In genomic region chr1:62773105-62773920, GRCm38 (mm10) we compare ENCODE assay signal across 14 mouse cellular contexts.
A peak's percentile ranks its signal among the peaks of the same experiment; 100 is the strongest.
DNase-seq lines count a peak whose midpoint lies in the region; ATAC-seq lines count a peak whose summit lies in the region.
"Had no signal": no experiment of that assay in that cellular context is flagged by ENCODE, and none has a peak within 500 bp of the region (broad histone marks: within the 10 kb centered on the region; RNA-seq: fewer than 3 reads in every experiment).

No protein-coding gene starts in this region.

- ATAC-seq in intestine, embryonic 15.5 days, result peak; percentile 25; the same call in 1 of the 2 replicates
- ATAC-seq in intestine, embryonic 16.5 days, result no peak
- ATAC-seq in common myeloid progenitor, adult 5-6 weeks (replicated peaks; ENCODE audit: low read depth, poor library complexity, severe bottlenecking), result peak; percentile 48
- peak; percentile 88 for ATAC-seq in liver, embryonic 15.5 days (ENCODE audit: insufficient read depth)
- ATAC-seq in stomach, embryonic 14.5 days (ENCODE audit: insufficient number of reproducible peaks, insufficient read depth, low FRiP score, low read depth), result peak; percentile 37; the same call in 1 of the 2 replicates
- ATAC-seq: midbrain, embryonic 13.5 days had no signal

- no peaks in the 10 kb centered on the region for H3K9me3 ChIP-seq in intestine, embryonic 15.5 days
- no peaks in the 10 kb centered on the region for H3K9me3 ChIP-seq in intestine, embryonic 16.5 days (ENCODE audit: control insufficient read depth, low read length)
- no peaks in the 10 kb centered on the region for H3K9me3 ChIP-seq in liver, embryonic 15.5 days (replicated peaks)
- no peaks in the 10 kb centered on the region for H3K9me3 ChIP-seq in stomach, embryonic 14.5 days (ENCODE audit: control insufficient read depth, low read depth, low read length)
- H3K9me3 ChIP-seq: midbrain, embryonic 13.5 days had no signal

- no peaks in the 10 kb centered on the region for H3K27me3 ChIP-seq in intestine, embryonic 15.5 days (replicated peaks)
- H3K27me3 ChIP-seq in intestine, embryonic 16.5 days (replicated peaks; ENCODE audit: control insufficient read depth, insufficient read depth, low read length), result no peaks in the 10 kb centered on the region
- no peaks in the 10 kb centered on the region for H3K27me3 ChIP-seq in liver, embryonic 15.5 days
- H3K27me3 ChIP-seq in stomach, embryonic 14.5 days (ENCODE audit: control insufficient read depth, insufficient read depth, low read length), result no peaks in the 10 kb centered on the region

- H3K4me1 ChIP-seq in intestine, embryonic 15.5 days (replicated peaks), result peaks cover 16% of the 10 kb centered on the region
- H3K4me1 ChIP-seq in intestine, embryonic 16.5 days (ENCODE audit: control insufficient read depth, insufficient read depth, low read length), result peaks cover 12% of the 10 kb centered on the region
- H3K4me1 ChIP-seq in liver, embryonic 15.5 days (replicated peaks), result peaks cover 14% of the 10 kb centered on the region
- peaks cover 6% of the 10 kb centered on the region; the same call in 1 of the 2 replicates for H3K4me1 ChIP-seq in stomach, embryonic 14.5 days (ENCODE audit: control insufficient read depth, insufficient read depth, low read length)

- intact Hi-C loops in left cerebral cortex, postnatal 4 days (cut with DNase I), result no loop called here

- no peak overlapping the region for H3K27ac ChIP-seq in intestine, embryonic 15.5 days
- H3K27ac ChIP-seq in intestine, embryonic 16.5 days (ENCODE audit: low read length), result no peak overlapping the region
- 0 out of 2 replicates have a peak overlapping the region, but pooled peaks have one; percentile 19 for H3K27ac ChIP-seq in liver, embryonic 15.5 days (replicated peaks)
- no peak overlapping the region for H3K27ac ChIP-seq in stomach, embryonic 14.5 days (ENCODE audit: low read length)
- H3K27ac ChIP-seq: midbrain, embryonic 13.5 days had no signal

- no peak overlapping the region for H3K9ac ChIP-seq in intestine, embryonic 15.5 days
- no peak overlapping the region for H3K9ac ChIP-seq in intestine, embryonic 16.5 days (ENCODE audit: low read depth, low read length)
- no peak overlapping the region for H3K9ac ChIP-seq in liver, embryonic 15.5 days
- no peak overlapping the region for H3K9ac ChIP-seq in stomach, embryonic 14.5 days (replicated peaks; ENCODE audit: low read depth, low read length)
- H3K9ac ChIP-seq: midbrain, embryonic 13.5 days had no signal

- no peak overlapping the region for H3K4me2 ChIP-seq in intestine, embryonic 15.5 days (replicated peaks)
- no peak overlapping the region for H3K4me2 ChIP-seq in intestine, embryonic 16.5 days (ENCODE audit: low read depth, low read length)
- H3K4me2 ChIP-seq in liver, embryonic 15.5 days, result peak overlapping the region; percentile 29
- H3K4me2 ChIP-seq in stomach, embryonic 14.5 days (replicated peaks; ENCODE audit: low read depth, low read length), result no peak overlapping the region
- H3K4me2 ChIP-seq: midbrain, embryonic 13.5 days had no signal

- H3K4me3 ChIP-seq in intestine, embryonic 15.5 days (replicated peaks), result no peak overlapping the region
- no peak overlapping the region for H3K4me3 ChIP-seq in intestine, embryonic 16.5 days (ENCODE audit: low read length)
- no peak overlapping the region for H3K4me3 ChIP-seq in liver, embryonic 15.5 days (replicated peaks)
- no peak overlapping the region for H3K4me3 ChIP-seq in stomach, embryonic 14.5 days (ENCODE audit: low read depth, low read length)
- H3K4me3 ChIP-seq: midbrain, embryonic 13.5 days had no signal

- peaks cover 8% of the 10 kb centered on the region for H3K36me3 ChIP-seq in intestine, embryonic 15.5 days
- peaks cover 9% of the 10 kb centered on the region; the same call in 1 of the 2 replicates for H3K36me3 ChIP-seq in intestine, embryonic 16.5 days (ENCODE audit: control insufficient read depth, insufficient read depth, low read length)
- no peaks in the 10 kb centered on the region for H3K36me3 ChIP-seq in liver, embryonic 15.5 days (replicated peaks)
- peaks cover 16% of the 10 kb centered on the region for H3K36me3 ChIP-seq in stomach, embryonic 14.5 days (ENCODE audit: control insufficient read depth, insufficient read depth, low read length)

- DNase-seq in ovary, postnatal 10 days (ENCODE audit: low spot score), result no peak
- DNase-seq in left cerebral cortex, postnatal 4 days, result no peak
- DNase-seq in cerebellum, adult 11 months, result no peak
- DNase-seq: B cell, adult 2 months; cerebellum, adult 2 months; heart, adult 18-20 months; kidney, postnatal 10 days; lung, postnatal 10 days had no signal

- WGBS in intestine, embryonic 15.5 days, result 53% methylated on average over 10 of the region's 10 CpGs
- whole genome bisulfite sequencing in intestine, embryonic 16.5 days, result 54% methylated on average over 10 of the region's 10 CpGs
- WGBS in liver, embryonic 15.5 days (ENCODE audit: insufficient replicate concordance), result 23% methylated on average over 10 of the region's 10 CpGs
- WGBS in stomach, embryonic 14.5 days, result 42% methylated on average over 10 of the region's 10 CpGs
